Mouse (Mus musculus): ENCODE results near the gene Ppfia4.

GRCm38 (mm10) chr1:134298636-134299411 lies 33.9 kb downstream of the Ppfia4 start:
- TF ChIP-seq EP300 (optimal IDR thresholded peaks at IDR 0.05): no peak
- TF ChIP-seq CTCF (IDR thresholded peaks at IDR 0.05; ENCODE audit: low read depth): no peak
